Mouse (Mus musculus) c-Kit-positive CD71-negative TER-119-negative erythroid progenitor cells, embryonic 14.5 days (primary cell): Measurements from ENCODE around the gene Rab3gap2.

ENCODE experiments used
- DNase-seq: peaks from one replicate; pipeline ENCODE4 v3.0.0-alpha.2; 2013; ENCODE audit warnings: low read depth

Rab3gap2 gene

DNA sequence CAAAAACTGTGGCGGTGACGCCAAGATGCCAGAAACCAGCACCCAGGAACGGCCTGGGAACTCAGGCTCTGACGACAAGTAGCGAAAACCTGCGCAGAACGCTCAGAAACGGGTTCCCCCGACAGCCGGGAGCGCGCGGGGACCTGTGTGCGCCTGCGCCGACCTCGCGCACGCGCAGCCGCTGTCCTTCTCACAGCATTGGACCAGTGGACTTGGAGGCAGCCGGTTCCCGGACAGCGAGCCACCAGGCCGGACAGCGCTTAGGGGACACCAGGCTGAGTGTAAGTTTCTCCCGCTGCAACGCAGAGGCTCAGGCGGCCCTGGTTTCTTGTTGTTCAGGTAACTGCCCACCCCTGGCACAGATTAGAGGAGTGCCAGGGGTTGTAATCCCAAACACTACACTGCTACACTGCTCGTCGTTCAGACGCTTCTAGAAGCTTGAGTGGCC lies 128.1 kb downstream of the Rab3gap2 start, which contains the start of gene Bpnt1:
Gene Bpnt1, plus strand, starts transcription at position 167 of the 448 bp plus-strand sequence.
- peak; percentile 61 for DNase-seq

DNA sequence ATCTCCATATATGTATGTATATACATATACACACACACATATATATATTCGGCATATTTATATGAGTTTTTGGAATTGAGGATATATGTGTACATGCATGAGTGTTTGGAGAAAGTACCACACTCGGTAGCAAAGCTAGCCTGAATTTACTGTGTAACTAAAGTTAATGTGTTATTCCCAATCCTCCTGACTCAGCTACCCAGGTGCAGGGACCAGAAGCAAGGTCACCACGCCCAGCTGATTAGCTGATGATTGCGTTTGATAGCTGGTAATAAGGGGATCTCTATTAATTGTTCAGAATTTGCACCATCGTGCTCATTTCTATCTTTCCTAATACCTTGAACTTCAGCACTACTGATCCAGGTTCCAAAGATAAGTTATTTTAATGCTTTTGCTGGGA lies 129.7 kb downstream of the Rab3gap2 start:
- no peak for DNase-seq

DNA sequence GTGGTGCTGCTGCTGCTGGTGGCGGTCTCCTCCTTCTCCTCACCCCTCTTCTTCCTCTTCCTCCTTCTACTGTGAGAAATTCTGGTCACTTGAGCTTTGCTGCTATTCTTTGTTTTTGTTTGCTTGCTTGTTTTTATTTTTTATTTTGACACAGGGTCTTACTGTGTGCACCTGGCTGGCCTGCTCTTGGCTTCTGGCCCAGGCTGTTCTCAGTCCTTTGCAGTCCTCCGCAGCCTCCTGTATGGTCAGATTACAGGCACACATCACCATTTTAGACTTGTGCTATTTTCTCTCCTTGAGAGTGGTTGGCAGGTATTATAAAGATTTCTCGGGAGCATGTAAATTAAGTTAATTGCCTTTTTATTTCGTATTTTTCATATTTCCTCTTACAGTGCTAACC lies 130.2 kb downstream of the Rab3gap2 start:
- no peak for DNase-seq

DNA sequence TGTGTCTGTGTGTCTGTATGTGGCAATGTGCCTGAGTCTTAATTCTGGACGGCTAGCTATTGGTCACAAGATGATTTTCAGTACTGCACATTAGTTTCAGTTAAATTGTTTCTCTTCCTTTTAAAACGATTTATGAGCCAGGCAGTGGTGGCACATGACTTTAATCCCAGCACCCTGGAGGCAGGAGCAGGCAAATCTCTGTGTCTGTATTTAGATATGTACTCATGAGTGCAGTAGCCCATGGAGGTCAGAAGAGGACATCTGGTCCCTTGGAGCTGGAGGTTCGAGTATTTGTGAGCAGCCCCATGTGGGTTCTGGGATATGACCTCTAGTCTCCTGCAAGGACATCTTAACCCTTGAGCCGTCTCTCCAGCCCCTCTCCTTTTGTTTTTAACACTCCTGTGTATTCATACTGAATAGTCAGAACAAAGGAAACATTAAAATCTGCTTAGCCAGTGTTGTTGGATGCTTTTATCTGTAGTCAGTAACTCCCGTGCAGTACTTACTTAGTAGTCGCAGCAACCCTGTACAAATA lies 131.4 kb downstream of the Rab3gap2 start:
- DNase-seq = no peak
